Mouse (Mus musculus): Measurements from ENCODE around the gene B4galt2. TPM values are rescaled to one million over a fixed set of nuclear protein-coding genes. Genes with fewer than 3 reads are reported as not detected.
A peak's percentile ranks its signal among the peaks of the same experiment; 100 is the strongest.

B4galt2 gene
- total RNA-seq, 1 experiment from 2014 or later, result 18.6 TPM

GRCm38 (mm10) chr4:117908834-117909453, 25.7 kb upstream of the B4galt2 start:
- DNase-seq, result no peak

DNA sequence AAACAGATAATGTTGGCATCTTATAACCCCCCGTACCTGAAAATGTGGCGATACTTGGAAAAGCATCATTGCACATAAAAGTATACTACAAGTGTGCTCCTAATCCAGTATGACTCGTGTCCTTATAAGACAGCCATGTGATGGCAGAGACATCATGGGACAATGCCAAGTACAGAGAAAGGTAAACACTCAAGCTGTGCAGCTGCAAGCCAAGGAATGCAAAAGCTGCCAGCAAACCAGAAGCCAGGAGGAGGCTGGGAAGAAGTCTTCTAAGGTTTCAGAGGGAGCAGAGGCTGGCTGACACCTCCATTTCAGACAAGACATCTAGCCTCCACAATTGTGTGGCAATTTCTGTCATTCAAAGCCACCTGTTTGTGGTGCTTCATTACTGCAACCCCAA, 22.9 kb upstream of the B4galt2 start:
- DNase-seq, result no peak

DNA sequence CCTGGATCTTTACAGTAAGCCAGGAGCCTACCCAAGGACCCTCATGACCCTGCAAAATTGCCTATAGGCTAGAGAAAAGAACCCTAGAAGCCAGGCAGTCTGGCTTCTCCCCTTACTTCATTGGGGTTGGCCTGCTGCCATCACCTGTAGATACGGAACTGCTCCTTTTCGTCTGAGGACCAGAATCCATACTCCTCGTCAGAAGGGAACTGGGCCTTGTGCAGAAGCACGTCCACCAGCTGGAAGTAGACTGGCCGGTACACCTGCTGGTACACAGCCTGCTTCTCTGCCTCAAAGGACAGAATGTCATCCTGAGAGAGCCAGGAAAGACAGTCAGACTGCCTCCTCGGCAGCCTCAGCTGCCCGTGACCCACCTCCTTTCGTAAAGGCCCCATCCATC, 21.5 kb upstream of the B4galt2 start:
- no peak for DNase-seq

GRCm38 (mm10) chr4:117904094-117904493, 20.8 kb upstream of the B4galt2 start:
- DNase-seq, result no peak

DNA sequence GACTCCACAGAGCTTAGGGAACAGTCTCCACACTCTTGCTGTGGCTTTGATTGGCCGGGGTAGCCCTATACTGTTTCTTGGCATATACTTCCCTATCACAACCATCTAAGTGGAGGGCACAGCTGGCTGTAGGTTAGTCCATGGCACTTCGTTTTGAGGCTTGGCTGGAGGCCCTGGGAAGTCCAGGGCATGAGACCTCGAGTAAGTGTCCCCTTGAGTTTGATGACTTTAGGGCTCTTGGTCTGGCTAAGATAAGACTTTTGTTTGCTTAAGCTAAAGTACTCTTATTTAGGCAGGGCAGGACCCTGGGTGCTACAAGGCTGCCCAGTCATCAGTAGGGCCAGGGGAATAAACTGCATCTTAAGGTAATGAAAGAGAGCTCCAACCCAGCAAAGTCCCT, 14.8 kb upstream of the B4galt2 start:
- DNase-seq, result no peak

DNA sequence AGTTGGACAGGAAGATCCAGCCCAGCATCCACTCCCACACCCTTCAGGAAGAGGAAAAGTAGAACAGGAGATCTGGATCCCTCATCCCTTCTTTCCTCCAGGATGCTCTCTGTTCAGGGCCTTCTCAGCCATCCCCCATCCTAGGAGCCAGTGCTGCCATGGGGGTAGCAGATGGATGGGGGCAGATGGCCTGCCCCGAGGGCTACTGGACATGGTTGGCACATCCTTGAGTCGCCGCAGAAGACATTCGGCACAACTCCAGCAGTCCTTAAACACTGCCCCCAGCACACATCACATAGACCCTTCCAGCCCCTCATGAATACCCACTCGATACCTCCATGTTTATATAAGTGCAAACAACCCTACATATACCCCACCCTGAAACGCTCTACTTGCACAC, 12.7 kb upstream of the B4galt2 start:
- DNase-seq, result no peak

- DNase-seq, result no peak
Observed at GRCm38 (mm10) chr4:117895339-117895738, 12.1 kb upstream of the B4galt2 start.

DNA sequence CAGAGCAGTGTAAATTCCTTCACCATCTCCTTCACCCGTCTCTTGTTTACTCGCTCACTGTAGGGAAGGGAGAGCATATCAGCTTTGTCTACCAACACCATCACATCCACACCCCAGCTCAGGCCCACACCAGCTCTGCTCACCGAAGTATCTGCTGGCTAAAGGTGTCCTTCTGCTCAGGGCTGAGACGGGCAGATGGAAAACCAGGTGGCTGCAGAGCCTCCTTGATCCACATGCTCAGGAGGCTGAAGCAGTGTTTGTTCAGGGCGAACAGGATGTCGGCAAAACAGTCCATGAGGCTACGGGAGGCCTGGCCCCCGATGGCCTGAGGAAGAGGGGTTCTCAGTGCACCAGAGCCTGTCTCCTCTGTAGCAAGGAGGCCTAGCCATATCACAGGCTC, 11.3 kb upstream of the B4galt2 start:
- DNase-seq, result no peak

GRCm38 (mm10) chr4:117893376-117893775, 10.1 kb upstream of the B4galt2 start:
- DNase-seq, result peak; percentile 75

DNA sequence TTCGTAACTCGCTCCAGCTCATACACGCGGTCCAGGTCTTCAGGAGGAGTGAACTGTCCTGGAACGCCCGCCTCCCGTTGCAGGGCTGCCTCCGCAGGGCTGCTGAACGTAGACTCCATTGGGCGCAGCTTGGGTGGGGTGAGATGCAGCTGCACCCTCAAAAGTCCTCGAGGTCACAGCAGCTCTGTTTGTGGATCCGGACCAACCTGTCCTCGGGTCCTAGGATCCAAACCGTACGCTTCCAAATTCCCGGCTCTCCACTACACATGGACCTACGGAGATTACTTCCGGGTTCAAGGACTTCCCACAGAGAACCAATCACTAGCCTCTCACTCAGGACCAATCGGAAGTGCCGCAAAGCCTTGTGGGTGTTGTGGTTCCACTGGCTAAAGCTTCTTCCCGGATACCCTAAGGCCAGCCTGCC, 8.5 kb upstream of the B4galt2 start, which contains the start of gene Dph2:
TSS of gene Dph2 (minus strand) at position 295 of the 424 bp plus-strand sequence.
- peak; percentile 71 for DNase-seq

GRCm38 (mm10) chr4:117890750-117891149, 7.5 kb upstream of the B4galt2 start:
- no peak for DNase-seq

GRCm38 (mm10) chr4:117890031-117890430, 6.7 kb upstream of the B4galt2 start:
- no peak for DNase-seq

- DNase-seq, result no peak
Observed at GRCm38 (mm10) chr4:117889471-117889870, 6.2 kb upstream of the B4galt2 start.

GRCm38 (mm10) chr4:117887920-117888319, 4.6 kb upstream of the B4galt2 start:
- DNase-seq, result no peak

DNA sequence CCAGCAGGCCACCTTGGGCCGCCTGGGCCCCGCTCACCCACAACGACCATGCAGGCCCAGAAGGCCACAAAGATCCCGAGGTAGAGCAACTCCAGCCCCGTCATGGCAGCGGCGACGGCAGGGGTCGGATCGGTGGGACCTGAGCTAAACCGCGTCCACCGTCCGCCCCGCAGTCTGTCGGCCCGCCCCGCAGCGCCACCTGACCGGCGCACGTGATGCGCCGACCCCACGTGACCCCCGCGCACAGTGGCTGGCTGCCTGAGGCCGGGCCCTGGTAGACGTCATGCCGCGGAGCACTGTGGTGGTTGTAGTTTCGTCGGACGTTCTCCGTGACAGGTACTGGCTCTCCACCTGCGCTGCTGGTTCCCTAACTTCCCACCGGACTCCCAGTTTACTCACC, 3.8 kb upstream of the B4galt2 start, which contains the start of gene Atp6v0b:
TSS of gene Atp6v0b (minus strand) at position 201 of the 400 bp plus-strand sequence.
- DNase-seq, result peak; percentile 95

- DNase-seq, result peak; percentile 32
Observed at GRCm38 (mm10) chr4:117886644-117887043, 3.4 kb upstream of the B4galt2 start.

GRCm38 (mm10) chr4:117885994-117886393, 2.7 kb upstream of the B4galt2 start:
- no peak for DNase-seq

- no peak for DNase-seq
Observed at GRCm38 (mm10) chr4:117885093-117885492, 1.8 kb upstream of the B4galt2 start.

DNA sequence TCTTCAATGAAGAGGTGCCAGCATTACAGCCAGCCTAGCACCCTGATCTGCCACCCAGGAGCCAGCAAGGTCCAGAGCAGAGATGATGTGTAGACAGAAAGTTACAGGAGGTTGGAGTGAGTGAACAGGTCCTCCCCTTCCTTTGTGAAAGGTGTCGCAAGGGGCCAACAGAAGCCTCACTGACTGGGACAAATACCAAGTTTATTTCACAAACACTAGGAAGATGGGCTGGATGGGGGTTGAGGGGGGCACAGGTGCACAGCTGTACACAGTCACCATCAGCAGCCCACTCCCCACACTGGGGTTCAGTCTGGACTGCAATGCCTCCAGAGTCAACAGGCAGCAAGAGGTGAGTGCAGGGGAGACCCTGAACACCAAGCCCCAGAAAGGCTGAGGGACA, 859 bp upstream of the B4galt2 start:
- no peak for DNase-seq

DNA sequence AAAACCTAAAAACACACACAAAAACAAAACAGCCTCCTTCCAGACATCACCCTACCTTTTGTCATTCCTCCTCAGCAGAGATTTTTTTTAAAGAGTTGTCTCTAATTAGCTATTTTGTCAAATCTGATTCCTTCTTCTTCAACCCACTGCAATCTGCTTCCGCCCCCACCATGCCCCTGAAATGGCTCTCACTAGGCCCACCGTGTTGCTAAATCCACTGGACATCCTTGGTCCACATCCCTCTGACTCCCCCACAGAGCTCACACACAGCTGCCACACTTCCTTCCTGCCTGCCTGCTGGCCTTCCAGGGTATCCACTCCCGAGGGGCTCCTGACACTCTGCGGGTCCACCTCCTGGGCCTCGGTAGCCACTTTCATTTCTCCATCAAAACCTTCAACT, 4.6 kb downstream of the B4galt2 start:
- no peak for DNase-seq

GRCm38 (mm10) chr4:117878301-117878700, 5.0 kb downstream of the B4galt2 start:
- no peak for DNase-seq

DNA sequence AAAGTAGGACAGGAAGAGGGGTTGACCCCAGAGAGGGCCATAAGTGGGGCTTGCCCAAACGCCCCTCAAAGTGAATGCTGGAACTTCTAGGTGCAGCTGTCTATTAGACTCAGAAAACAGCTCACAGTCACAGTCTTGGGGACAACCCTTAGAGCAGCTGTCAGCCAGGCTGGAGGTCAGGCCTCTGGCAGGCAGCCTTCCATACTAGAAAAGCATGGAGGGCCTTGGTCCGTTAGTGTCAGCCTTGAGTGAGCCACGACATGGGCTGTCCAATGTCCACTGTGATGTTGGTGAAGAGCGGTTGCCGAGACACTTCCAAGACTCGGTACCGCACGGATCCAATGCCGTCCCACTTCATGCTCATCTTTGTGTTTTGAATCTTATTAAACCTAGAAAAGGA, 9.7 kb downstream of the B4galt2 start:
- DNase-seq, result no peak

DNA sequence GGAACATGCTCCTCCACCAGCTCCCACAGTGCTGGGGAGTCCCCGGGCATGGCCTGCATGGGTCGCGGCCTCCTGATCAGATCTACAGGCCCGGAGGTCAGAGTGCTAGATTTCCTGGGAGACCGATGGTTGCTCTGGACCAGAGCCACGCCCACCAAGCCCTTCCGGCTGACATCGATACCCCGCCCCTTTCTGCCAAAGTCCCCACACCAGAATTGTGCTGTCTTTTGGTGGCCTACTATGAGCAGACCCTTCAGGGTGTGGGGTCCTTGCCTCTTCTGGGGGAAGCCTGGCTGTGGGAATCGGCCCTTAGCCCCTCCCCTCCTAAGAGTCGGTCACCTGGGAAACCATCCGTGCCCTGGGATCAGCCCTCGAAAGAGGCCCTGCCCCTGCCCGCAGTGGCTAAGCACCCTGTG, 10.8 kb downstream of the B4galt2 start, which contains the start of gene Ccdc24:
TSS of gene Ccdc24 (minus strand) at position 87 of the 416 bp plus-strand sequence.
- peak; percentile 18 for DNase-seq

DNA sequence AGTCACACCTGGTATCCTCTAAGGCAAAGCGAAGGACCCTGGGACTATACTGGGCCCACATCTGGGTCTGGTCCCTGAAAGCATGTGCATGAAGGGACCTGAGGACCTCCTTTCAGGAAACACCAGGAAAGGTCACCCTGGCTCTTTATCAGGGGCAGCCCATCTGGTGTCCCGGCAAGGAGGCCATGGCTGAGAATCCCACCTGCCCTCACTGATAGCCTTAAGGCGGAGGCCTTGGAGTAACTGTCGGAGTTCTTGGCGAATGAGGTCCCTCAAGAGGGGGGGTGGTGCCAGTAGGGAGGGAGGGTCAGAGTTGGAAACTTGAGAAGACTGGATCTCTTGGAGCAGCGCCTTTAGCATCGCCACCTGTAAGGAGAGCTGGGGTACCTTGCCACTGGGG, 11.5 kb downstream of the B4galt2 start:
- DNase-seq, result no peak

Measured in adrenal gland, postnatal 25 days (tissue).